Mouse (Mus musculus): ENCODE measurements around the gene Syngr3. TPM values are rescaled to one million over a fixed set of nuclear protein-coding genes. Genes with fewer than 3 reads are reported as not detected.
"Not testable (repeated sequence)": the region's sequence is repeated elsewhere in the genome, so short reads cannot be mapped to it uniquely, and the experiment has no call there.

Syngr3 gene
- 100 to 1,000 TPM; 163 to 176 (median 164) TPM for total RNA-seq (2022)

GRCm38 (mm10) chr17:24689251-24690081 lies at the start of gene Syngr3:
Syngr3 (minus strand) TSS chr17:24689955.
- DNase-seq (ENCODE audit: low spot score in 2 of 2) = peak; percentile 25 to 53

GRCm38 (mm10) chr17:24738238-24738637 lies 48.5 kb upstream of the Syngr3 start:
- no peak for DNase-seq (ENCODE audit: low spot score in 2 of 2)

- no peak for DNase-seq (ENCODE audit: low spot score in 2 of 2)
These were observed 47.5 kb upstream of the Syngr3 start for GRCm38 (mm10) chr17:24737135-24737810.

GRCm38 (mm10) chr17:24736330-24737051 lies 46.7 kb upstream of the Syngr3 start, which contains the start of gene Msrb1:
Msrb1 (plus strand) TSS chr17:24736642.
- DNase-seq (ENCODE audit: low spot score in 2 of 2) = peak; percentile 79 to 95

- no peak for DNase-seq (ENCODE audit: low spot score in 2 of 2)
These were observed 45.7 kb upstream of the Syngr3 start for GRCm38 (mm10) chr17:24735446-24735845.

GRCm38 (mm10) chr17:24734513-24734912 lies 44.8 kb upstream of the Syngr3 start:
- DNase-seq (ENCODE audit: low spot score in 2 of 2) = no peak

- DNase-seq (ENCODE audit: low spot score in 2 of 2) = no peak
These were observed 43.8 kb upstream of the Syngr3 start for GRCm38 (mm10) chr17:24733434-24734050.

- no peak for DNase-seq (ENCODE audit: low spot score in 2 of 2)
These were observed 42.6 kb upstream of the Syngr3 start for GRCm38 (mm10) chr17:24732233-24732935.

GRCm38 (mm10) chr17:24730787-24731186 lies 41.0 kb upstream of the Syngr3 start:
- DNase-seq (ENCODE audit: low spot score in 2 of 2) = no peak

- no peak for DNase-seq (ENCODE audit: low spot score in 2 of 2)
These were observed 39.3 kb upstream of the Syngr3 start for GRCm38 (mm10) chr17:24729067-24729466.

GRCm38 (mm10) chr17:24728184-24728583 lies 38.4 kb upstream of the Syngr3 start:
- DNase-seq (ENCODE audit: low spot score in 2 of 2) = no peak

GRCm38 (mm10) chr17:24727618-24728017 lies 37.9 kb upstream of the Syngr3 start, which contains the start of gene Rpl3l:
Rpl3l (plus strand) TSS chr17:24727820.
- DNase-seq (ENCODE audit: low spot score in 2 of 2) = no peak

GRCm38 (mm10) chr17:24725637-24726390 lies 36.1 kb upstream of the Syngr3 start:
- DNase-seq (ENCODE audit: low spot score in 2 of 2) = no peak

- peak; percentile 92 to 94 for DNase-seq (ENCODE audit: low spot score in 2 of 2)
These were observed 34.4 kb upstream of the Syngr3 start, which contains the start of gene Ndufb10 for GRCm38 (mm10) chr17:24724184-24724583. Ndufb10 (minus strand) TSS chr17:24724478.

GRCm38 (mm10) chr17:24723881-24724180 lies 34.1 kb upstream of the Syngr3 start:
- DNase-seq (ENCODE audit: low spot score in 2 of 2) = no peak

- DNase-seq (ENCODE audit: low spot score in 2 of 2) = no peak
These were observed 33.5 kb upstream of the Syngr3 start for GRCm38 (mm10) chr17:24723122-24723880.

GRCm38 (mm10) chr17:24722220-24722924 lies 32.6 kb upstream of the Syngr3 start:
- no peak for DNase-seq (ENCODE audit: low spot score in 2 of 2)

- DNase-seq (ENCODE audit: low spot score in 2 of 2) = not testable (repeated sequence)
These were observed 31.7 kb upstream of the Syngr3 start for GRCm38 (mm10) chr17:24721383-24721955.

Measured in left cerebral cortex, adult 8-10 months (tissue).